Mouse (Mus musculus) testis, adult 2 months (tissue): Measurements from ENCODE around the gene Mindy4.

Source experiments
- CTCF ChIP-seq: fragments of 200-500 bp; IDR thresholded peaks from 2 replicates; pipeline ENCODE4 v1.5.1; 2012; ENCODE audit warnings: low read depth, mild to moderate bottlenecking, inconsistent platforms, low read length, moderate library complexity; ENCODE audit not compliant: control insufficient read depth, insufficient read depth, insufficient replicate concordance
- POLR2A ChIP-seq: fragments of 200-500 bp; IDR thresholded peaks from 2 replicates; pipeline ENCODE4 v1.6.1; 2012; ENCODE audit warnings: low read depth, mild to moderate bottlenecking, inconsistent platforms, low read length, moderate library complexity; ENCODE audit not compliant: control insufficient read depth

GRCm38 (mm10) chr6:55367126-55367525, 163.9 kb downstream of the Mindy4 start:
- TF ChIP-seq POLR2A (no peak), CTCF (no peak)
